11 mouse cellular contexts compared by ENCODE assay signal in genomic region chr7:68651418-68651817, GRCm38 (mm10).
A peak's percentile ranks its signal among the peaks of the same experiment; 100 is the strongest.
DNase-seq lines count a peak whose midpoint lies in the region; ATAC-seq and TF ChIP-seq lines count a peak whose summit lies in the region.
"Had no signal": no experiment of that assay in that cellular context is flagged by ENCODE, and none has a peak within 500 bp of the region (broad histone marks: within the 10 kb centered on the region; RNA-seq: fewer than 3 reads in every experiment).

No protein-coding gene starts in this region.

- no peak for TF ChIP-seq EP300 in lung, postnatal 0 days (IDR thresholded peaks at IDR 0.05)

- no peaks in the 10 kb centered on the region for H3K36me3 ChIP-seq in hindbrain, embryonic 14.5 days (replicated peaks; ENCODE audit: control insufficient read depth, insufficient read depth)
- no peaks in the 10 kb centered on the region for H3K36me3 ChIP-seq in hindbrain, embryonic 10.5 days
- no peaks in the 10 kb centered on the region for H3K36me3 ChIP-seq in lung, postnatal 0 days (ENCODE audit: insufficient read depth, low read length)
- H3K36me3 ChIP-seq: embryonic facial prominence, embryonic 15.5 days had no signal

- no peak for ATAC-seq in hindbrain, embryonic 14.5 days (ENCODE audit: low FRiP score)
- ATAC-seq in lung, postnatal 0 days, result no peak
- ATAC-seq in cerebellum, adult (ENCODE audit: insufficient number of reproducible peaks, low FRiP score, low TSS enrichment), result no peak
- ATAC-seq: inflammation-experienced regulatory T-cells, adult 6 months had no signal

- WGBS in hindbrain, embryonic 14.5 days, result 77% methylated on average over 4 of the region's 4 CpGs
- WGBS in hindbrain, embryonic 10.5 days, result 74% methylated on average over 4 of the region's 4 CpGs
- WGBS in lung, postnatal 0 days, result 72% methylated on average over 4 of the region's 4 CpGs

- H3K4me2 ChIP-seq in hindbrain, embryonic 14.5 days (replicated peaks), result no peak overlapping the region
- H3K4me2 ChIP-seq in lung, postnatal 0 days (replicated peaks; ENCODE audit: low read depth, low read length), result no peak overlapping the region
- H3K4me2 ChIP-seq: embryonic facial prominence, embryonic 15.5 days had no signal

- peak; percentile 16 to 27 for DNase-seq in cerebellum, postnatal 10 days
- DNase-seq in cerebellum, postnatal 25 days, result no peak
- DNase-seq in hindbrain, embryonic 14.5 days (ENCODE audit: low spot score), result peak; percentile 40
- no peak for DNase-seq in hindbrain, embryonic 10.5 days (ENCODE audit: low spot score)
- peak; percentile 61 for DNase-seq in lung, postnatal 0 days (ENCODE audit: low spot score)
- no peak for DNase-seq in lung, adult 18-20 months
- DNase-seq in retina, postnatal 1 day, result peak; percentile 26
- DNase-seq: B cell, adult 2 months had no signal

- H3K27me3 ChIP-seq in hindbrain, embryonic 14.5 days (ENCODE audit: control insufficient read depth, insufficient read depth, low read length), result no peaks in the 10 kb centered on the region
- H3K27me3 ChIP-seq in hindbrain, embryonic 10.5 days (ENCODE audit: insufficient read depth, poor library complexity, severe bottlenecking), result no peaks in the 10 kb centered on the region
- H3K27me3 ChIP-seq in lung, postnatal 0 days (replicated peaks; ENCODE audit: insufficient read depth, low read length), result no peaks in the 10 kb centered on the region
- H3K27me3 ChIP-seq: embryonic facial prominence, embryonic 15.5 days had no signal

- TF ChIP-seq CTCF in lung, postnatal 0 days (IDR thresholded peaks at IDR 0.05), result peak; percentile 65

- no peak overlapping the region for H3K9ac ChIP-seq in hindbrain, embryonic 14.5 days
- H3K9ac ChIP-seq in lung, postnatal 0 days (replicated peaks; ENCODE audit: low read depth), result no peak overlapping the region
- H3K9ac ChIP-seq: embryonic facial prominence, embryonic 15.5 days had no signal

- H3K9me3 ChIP-seq in hindbrain, embryonic 14.5 days (ENCODE audit: control insufficient read depth, low read length), result peaks cover 10% of the 10 kb centered on the region
- no peaks in the 10 kb centered on the region for H3K9me3 ChIP-seq in hindbrain, embryonic 10.5 days
- H3K9me3 ChIP-seq in lung, postnatal 0 days (ENCODE audit: low read length), result peaks cover 5% of the 10 kb centered on the region; the same call in 1 of the 2 replicates
- H3K9me3 ChIP-seq: embryonic facial prominence, embryonic 15.5 days had no signal

- no peaks in the 10 kb centered on the region for H3K4me1 ChIP-seq in hindbrain, embryonic 14.5 days (replicated peaks; ENCODE audit: control insufficient read depth, insufficient read depth, low read length)
- H3K4me1 ChIP-seq in hindbrain, embryonic 10.5 days (replicated peaks), result no peaks in the 10 kb centered on the region
- H3K4me1 ChIP-seq in lung, postnatal 0 days (ENCODE audit: insufficient read depth, low read depth, low read length), result no peaks in the 10 kb centered on the region
- H3K4me1 ChIP-seq: embryonic facial prominence, embryonic 15.5 days had no signal

- H3K4me3 ChIP-seq in hindbrain, embryonic 14.5 days (replicated peaks; ENCODE audit: low read length), result no peak overlapping the region
- H3K4me3 ChIP-seq in hindbrain, embryonic 10.5 days, result no peak overlapping the region
- H3K4me3 ChIP-seq in lung, postnatal 0 days (ENCODE audit: low read depth, low read length), result no peak overlapping the region
- H3K4me3 ChIP-seq: embryonic facial prominence, embryonic 15.5 days had no signal

- no peak overlapping the region for H3K27ac ChIP-seq in hindbrain, embryonic 14.5 days
- H3K27ac ChIP-seq in hindbrain, embryonic 10.5 days, result no peak overlapping the region
- no peak overlapping the region for H3K27ac ChIP-seq in lung, postnatal 0 days (ENCODE audit: low read length)
- H3K27ac ChIP-seq: embryonic facial prominence, embryonic 15.5 days had no signal

Comparison
In these comparisons a context has a peak if more than half of its experiments do, and no peak if none do; other contexts are left out.
1. DNase-seq: peak in cerebellum, postnatal 10 days (2 of 2), hindbrain, embryonic 14.5 days (single experiment), lung, postnatal 0 days (single experiment) and retina, postnatal 1 day (single experiment); none in cerebellum, postnatal 25 days (0 of 2), hindbrain, embryonic 10.5 days (single experiment) and lung, adult 18-20 months (0 of 2).